Mouse (Mus musculus): ENCODE data around the gene Hnrnpl. TPM values are rescaled to one million over a fixed set of nuclear protein-coding genes. Genes with fewer than 3 reads are reported as not detected.

The Hnrnpl gene
- polyA plus RNA-seq, 1 experiment from 2014 or later = 265 TPM

- no peaks in the 10 kb centered on the region for H3K9me3 ChIP-seq (replicated peaks)
- H3K9ac ChIP-seq = no peak overlapping the region
- H3K4me1 ChIP-seq = no peaks in the 10 kb centered on the region
- WGBS = 65% methylated on average over 9 of the region's 9 CpGs
- no peak overlapping the region for H3K4me2 ChIP-seq
- ATAC-seq (replicated peaks; ENCODE audit: low FRiP score) = no peak
- H3K27me3 ChIP-seq = no peaks in the 10 kb centered on the region
- no peak overlapping the region for H3K4me3 ChIP-seq (replicated peaks)
- H3K36me3 ChIP-seq = no peaks in the 10 kb centered on the region
- no peak overlapping the region for H3K27ac ChIP-seq
Measured at GRCm38 (mm10) chr7:28838331-28838730, 30.0 kb downstream of the Hnrnpl start.

DNA sequence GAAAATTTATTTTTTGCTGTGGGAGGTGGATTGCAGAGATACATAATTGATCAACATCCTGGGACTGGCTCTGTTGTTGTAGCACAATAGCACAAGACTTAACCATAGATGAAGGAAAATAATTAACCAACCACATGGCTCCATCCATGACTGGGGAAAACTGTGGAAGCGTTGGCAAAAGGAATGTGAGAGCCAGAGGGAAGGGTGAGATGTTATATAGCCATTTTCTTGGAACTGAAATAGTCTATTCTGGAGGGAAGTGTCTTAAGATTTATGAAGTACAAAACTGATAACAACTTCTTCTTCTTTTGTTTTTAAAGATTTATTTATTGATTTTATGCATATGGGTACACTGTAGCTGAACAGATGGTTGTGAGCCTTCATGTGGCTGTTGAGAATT lies 38.9 kb downstream of the Hnrnpl start:
- peaks cover 8% of the 10 kb centered on the region; the same call in 1 of the 2 replicates for H3K4me1 ChIP-seq
- H3K9me3 ChIP-seq (replicated peaks) = no peaks in the 10 kb centered on the region
- 46% methylated on average over 1 of the region's 1 CpGs for WGBS
- no peak for ATAC-seq (replicated peaks; ENCODE audit: low FRiP score)
- no peak overlapping the region for H3K27ac ChIP-seq
- no peaks in the 10 kb centered on the region for H3K27me3 ChIP-seq
- no peak overlapping the region for H3K9ac ChIP-seq
- no peaks in the 10 kb centered on the region for H3K36me3 ChIP-seq
- no peak overlapping the region for H3K4me3 ChIP-seq (replicated peaks)
- H3K4me2 ChIP-seq = no peak overlapping the region

DNA sequence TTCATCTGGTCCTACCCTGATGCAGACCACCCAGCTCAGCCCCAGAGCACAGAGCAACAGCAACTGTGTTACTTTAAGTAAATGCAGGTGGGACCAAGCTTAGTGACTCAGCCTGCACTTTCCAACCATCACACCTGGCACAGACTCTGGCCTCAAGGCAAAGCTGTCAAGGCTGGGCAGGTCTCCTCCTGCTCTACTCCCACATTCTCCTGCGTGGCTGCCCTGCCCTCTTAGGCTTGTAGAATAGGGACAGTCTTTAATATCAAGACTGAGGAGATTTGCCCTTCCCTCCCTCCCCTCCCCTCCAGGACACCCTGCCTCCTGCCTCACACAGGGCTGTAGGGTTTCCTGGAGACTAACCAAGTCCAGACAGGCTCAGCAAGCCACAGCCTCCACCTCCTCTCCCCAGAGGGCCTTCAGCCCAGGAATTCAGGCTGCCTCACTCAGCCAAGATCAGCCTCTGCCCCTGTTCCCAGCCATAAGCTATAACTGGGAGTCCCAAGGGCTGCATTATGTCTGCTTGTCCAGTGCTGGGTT lies 41.4 kb downstream of the Hnrnpl start:
- Histone ChIP-seq H3K4me3 (replicated peaks) (no peak overlapping the region), H3K4me1 (peaks cover 8% of the 10 kb centered on the region; the same call in 1 of the 2 replicates), H3K36me3 (no peaks in the 10 kb centered on the region), H3K27ac (0 out of 2 replicates have a peak overlapping the region, but pooled peaks have one; percentile 29), H3K9ac (no peak overlapping the region), H3K27me3 (no peaks in the 10 kb centered on the region), H3K9me3 (replicated peaks) (no peaks in the 10 kb centered on the region), H3K4me2 (no peak overlapping the region)
- ATAC-seq (replicated peaks; ENCODE audit: low FRiP score) = no peak; the same call in 1 of the 2 replicates
- 29% methylated on average over 1 of the region's 1 CpGs for WGBS

DNA sequence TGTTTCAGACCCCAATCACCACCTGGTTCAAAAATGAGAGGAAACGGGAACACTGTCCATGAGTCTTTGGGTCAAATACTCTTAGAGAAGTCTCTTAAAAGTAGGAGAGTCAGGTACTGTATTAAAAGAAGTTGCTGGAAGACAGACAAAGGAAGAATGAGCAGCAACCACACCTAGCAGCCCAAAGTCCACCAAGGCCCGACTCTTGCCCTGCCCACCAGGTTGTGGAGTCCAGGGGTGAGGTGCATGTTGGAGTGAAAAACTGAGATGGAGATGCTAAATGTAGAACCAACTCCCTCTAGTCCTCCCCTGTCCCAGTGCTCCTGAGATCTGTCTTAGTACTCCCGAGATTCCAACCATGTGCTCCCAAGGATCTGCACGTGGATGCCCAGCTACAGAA lies 42.3 kb downstream of the Hnrnpl start:
- 67% methylated on average over 4 of the region's 4 CpGs for WGBS
- Histone ChIP-seq H3K9me3 (replicated peaks) (no peaks in the 10 kb centered on the region), H3K9ac (no peak overlapping the region), H3K27me3 (no peaks in the 10 kb centered on the region), H3K4me1 (peaks cover 8% of the 10 kb centered on the region; the same call in 1 of the 2 replicates), H3K4me2 (no peak overlapping the region), H3K36me3 (no peaks in the 10 kb centered on the region), H3K4me3 (replicated peaks) (no peak overlapping the region), H3K27ac (0 out of 2 replicates have a peak overlapping the region, but pooled peaks have one; percentile 29)
- ATAC-seq (replicated peaks; ENCODE audit: low FRiP score) = no peak

- H3K27ac ChIP-seq = no peak overlapping the region
- no peaks in the 10 kb centered on the region for H3K9me3 ChIP-seq (replicated peaks)
- no peak for ATAC-seq (replicated peaks; ENCODE audit: low FRiP score)
- 91% methylated on average over 2 of the region's 2 CpGs for WGBS
- H3K4me3 ChIP-seq (replicated peaks) = no peak overlapping the region
- H3K4me2 ChIP-seq = no peak overlapping the region
- no peaks in the 10 kb centered on the region for H3K36me3 ChIP-seq
- no peaks in the 10 kb centered on the region for H3K27me3 ChIP-seq
- H3K9ac ChIP-seq = no peak overlapping the region
- H3K4me1 ChIP-seq = peaks cover 9% of the 10 kb centered on the region
Measured at GRCm38 (mm10) chr7:28859953-28860352, 51.6 kb downstream of the Hnrnpl start.

GRCm38 (mm10) chr7:28860898-28861297 lies 52.6 kb downstream of the Hnrnpl start:
- no peak overlapping the region for H3K4me3 ChIP-seq (replicated peaks)
- H3K36me3 ChIP-seq = no peaks in the 10 kb centered on the region
- ATAC-seq (replicated peaks; ENCODE audit: low FRiP score) = no peak
- H3K4me1 ChIP-seq = peaks cover 14% of the 10 kb centered on the region
- H3K4me2 ChIP-seq = no peak overlapping the region
- 90% methylated on average over 6 of the region's 6 CpGs for WGBS
- no peak overlapping the region for H3K9ac ChIP-seq
- no peaks in the 10 kb centered on the region for H3K9me3 ChIP-seq (replicated peaks)
- H3K27ac ChIP-seq = no peak overlapping the region
- H3K27me3 ChIP-seq = no peaks in the 10 kb centered on the region

DNA sequence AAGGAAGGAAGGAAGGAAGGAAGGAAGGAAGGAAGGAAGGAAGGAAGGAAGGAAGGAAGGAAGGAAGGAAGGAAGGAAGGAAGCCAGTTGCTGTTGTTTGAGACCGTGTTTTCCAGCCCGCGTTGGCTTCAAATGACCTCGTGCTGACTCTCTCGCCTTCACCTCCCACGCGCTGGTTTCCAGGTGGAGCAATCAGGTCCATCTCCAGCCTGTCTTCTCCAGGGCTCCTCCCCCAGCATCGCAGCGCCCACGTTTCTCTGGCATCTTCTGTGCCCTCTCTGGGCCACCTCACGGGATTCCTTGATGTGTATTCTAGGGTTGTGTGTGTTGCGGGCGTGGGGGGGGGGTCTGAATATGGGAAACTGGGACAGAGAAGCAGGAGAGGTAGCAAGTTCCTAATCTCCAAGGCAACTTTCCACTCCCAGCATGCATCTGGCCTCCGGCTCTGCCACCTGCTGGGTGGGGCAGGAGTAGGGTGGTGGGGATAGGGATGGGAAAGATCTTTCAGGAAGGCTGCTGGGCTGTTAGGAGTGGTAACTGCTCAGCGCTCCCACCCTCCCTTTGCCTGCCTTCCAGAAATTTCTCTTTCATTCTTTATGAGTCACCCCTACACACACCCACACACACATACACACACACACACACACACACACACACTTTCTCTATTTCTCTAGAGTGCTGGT lies 54.6 kb downstream of the Hnrnpl start:
- Histone ChIP-seq H3K27me3 (no peaks in the 10 kb centered on the region), H3K27ac (no peak overlapping the region), H3K4me1 (peaks cover 29% of the 10 kb centered on the region), H3K9me3 (replicated peaks) (no peaks in the 10 kb centered on the region), H3K4me3 (replicated peaks) (no peak overlapping the region), H3K9ac (no peak overlapping the region), H3K36me3 (no peaks in the 10 kb centered on the region), H3K4me2 (no peak overlapping the region)
- no peak for ATAC-seq (replicated peaks; ENCODE audit: low FRiP score)
- 78% methylated on average over 15 of the region's 15 CpGs for WGBS

DNA sequence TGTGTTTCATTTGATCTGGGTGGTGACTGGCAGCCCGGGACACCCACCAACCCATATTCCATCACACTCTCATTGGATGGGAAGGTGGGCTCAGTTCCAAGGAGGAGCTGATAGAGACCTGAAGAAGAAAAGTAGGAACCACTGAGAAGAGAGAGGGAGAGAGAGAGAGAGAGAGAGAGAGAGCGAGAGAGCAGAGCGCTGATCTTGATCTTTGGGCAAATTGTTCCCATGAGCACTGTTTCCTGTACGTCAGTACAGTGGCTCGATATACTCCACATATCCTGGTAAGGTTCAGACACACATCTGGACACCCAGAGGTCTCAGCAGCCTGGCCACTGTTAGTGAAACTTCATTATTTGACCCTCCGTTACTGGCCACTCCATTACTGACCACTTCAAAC lies 55.2 kb downstream of the Hnrnpl start, which contains the start of gene Lgals7:
Gene Lgals7 (plus strand): TSS at position 314 of the 400 bp plus-strand sequence.
- Histone ChIP-seq H3K36me3 (no peaks in the 10 kb centered on the region), H3K27me3 (no peaks in the 10 kb centered on the region), H3K4me1 (peaks cover 29% of the 10 kb centered on the region), H3K9me3 (replicated peaks) (no peaks in the 10 kb centered on the region), H3K4me2 (no peak within 1 kb of the TSS), H3K4me3 (replicated peaks) (no peak within 1 kb of the TSS), H3K9ac (no peak within 1 kb of the TSS), H3K27ac (no peak within 1 kb of the TSS)
- WGBS = 82% methylated on average over 6 of the region's 6 CpGs
- ATAC-seq (replicated peaks; ENCODE audit: low FRiP score) = no peak

DNA sequence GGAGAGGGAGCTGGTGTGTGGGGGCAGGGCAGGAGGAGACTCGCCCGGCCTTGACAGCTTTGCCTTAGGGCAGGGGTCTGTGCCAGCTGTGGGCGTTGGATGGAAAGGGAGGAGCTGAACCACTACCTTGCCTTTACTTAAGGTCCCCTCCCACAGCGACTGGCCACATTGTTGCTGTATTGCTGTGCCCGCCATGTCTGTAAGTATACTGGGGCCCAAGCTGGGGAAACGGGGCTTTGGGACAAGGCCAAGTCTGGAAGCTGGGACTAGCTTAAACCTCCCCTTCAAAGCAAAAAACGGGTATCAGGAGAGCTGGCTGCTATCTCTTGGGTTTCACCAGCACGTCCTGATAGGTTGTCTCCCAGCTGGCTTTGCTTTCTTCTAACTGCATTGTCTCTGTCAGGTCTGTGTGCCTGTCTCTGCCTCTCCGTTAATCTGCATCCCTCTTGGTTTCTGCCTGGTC lies 56.0 kb downstream of the Hnrnpl start:
- Histone ChIP-seq H3K36me3 (no peaks in the 10 kb centered on the region), H3K9me3 (replicated peaks) (no peaks in the 10 kb centered on the region), H3K9ac (no peak overlapping the region), H3K27ac (no peak overlapping the region), H3K4me2 (no peak overlapping the region), H3K27me3 (no peaks in the 10 kb centered on the region), H3K4me1 (peaks cover 29% of the 10 kb centered on the region), H3K4me3 (replicated peaks) (no peak overlapping the region)
- 45% methylated on average over 9 of the region's 9 CpGs for WGBS
- ATAC-seq (replicated peaks; ENCODE audit: low FRiP score) = no peak

DNA sequence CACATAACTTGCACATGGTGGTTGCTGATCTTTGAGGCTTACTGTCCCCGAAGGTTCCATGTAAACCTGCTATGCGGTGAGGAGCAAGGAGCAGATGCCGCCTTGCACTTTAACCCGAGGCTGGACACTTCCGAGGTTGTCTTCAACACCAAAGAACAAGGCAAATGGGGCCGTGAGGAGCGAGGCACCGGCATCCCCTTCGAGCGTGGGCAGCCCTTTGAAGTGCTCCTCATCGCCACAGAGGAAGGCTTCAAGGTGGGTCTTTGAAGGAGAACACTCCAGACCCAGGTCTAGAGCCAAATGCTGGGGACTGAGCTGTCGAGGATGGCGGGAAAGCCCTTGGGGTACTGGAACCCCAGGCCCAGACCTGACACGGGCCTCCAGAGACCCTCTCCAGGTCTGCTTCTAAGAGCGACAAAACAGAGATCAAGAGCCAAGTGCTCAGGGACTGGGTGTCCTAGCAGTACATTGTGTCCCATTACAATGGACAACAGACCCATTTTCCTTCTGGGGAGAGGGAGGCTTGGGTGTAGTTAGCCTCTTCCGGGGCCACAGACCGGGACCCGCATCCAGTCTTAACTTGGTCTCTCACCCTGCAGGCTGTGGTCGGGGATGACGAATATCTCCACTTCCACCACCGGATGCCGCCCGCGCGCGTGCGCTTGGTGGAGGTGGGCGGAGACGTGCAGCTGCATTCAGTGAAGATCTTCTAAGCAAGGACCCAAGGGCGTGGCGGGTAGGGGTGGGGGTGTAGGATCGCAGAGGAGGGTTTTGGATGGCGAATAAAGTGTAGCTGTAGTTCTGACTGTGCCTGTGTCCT lies 57.4 kb downstream of the Hnrnpl start:
- H3K4me3 ChIP-seq (replicated peaks) = peak overlapping the region; percentile 27
- H3K9me3 ChIP-seq (replicated peaks) = no peaks in the 10 kb centered on the region
- ATAC-seq (replicated peaks; ENCODE audit: low FRiP score) = peak; percentile 69; the same call in 1 of the 2 replicates
- no peaks in the 10 kb centered on the region for H3K27me3 ChIP-seq
- H3K4me1 ChIP-seq = peaks cover 29% of the 10 kb centered on the region
- WGBS = 31% methylated on average over 33 of the region's 33 CpGs
- H3K36me3 ChIP-seq = no peaks in the 10 kb centered on the region
- H3K27ac ChIP-seq = no peak overlapping the region
- H3K9ac ChIP-seq = no peak overlapping the region; the same call in 1 of the 2 replicates
- H3K4me2 ChIP-seq = peak overlapping the region; percentile 54

DNA sequence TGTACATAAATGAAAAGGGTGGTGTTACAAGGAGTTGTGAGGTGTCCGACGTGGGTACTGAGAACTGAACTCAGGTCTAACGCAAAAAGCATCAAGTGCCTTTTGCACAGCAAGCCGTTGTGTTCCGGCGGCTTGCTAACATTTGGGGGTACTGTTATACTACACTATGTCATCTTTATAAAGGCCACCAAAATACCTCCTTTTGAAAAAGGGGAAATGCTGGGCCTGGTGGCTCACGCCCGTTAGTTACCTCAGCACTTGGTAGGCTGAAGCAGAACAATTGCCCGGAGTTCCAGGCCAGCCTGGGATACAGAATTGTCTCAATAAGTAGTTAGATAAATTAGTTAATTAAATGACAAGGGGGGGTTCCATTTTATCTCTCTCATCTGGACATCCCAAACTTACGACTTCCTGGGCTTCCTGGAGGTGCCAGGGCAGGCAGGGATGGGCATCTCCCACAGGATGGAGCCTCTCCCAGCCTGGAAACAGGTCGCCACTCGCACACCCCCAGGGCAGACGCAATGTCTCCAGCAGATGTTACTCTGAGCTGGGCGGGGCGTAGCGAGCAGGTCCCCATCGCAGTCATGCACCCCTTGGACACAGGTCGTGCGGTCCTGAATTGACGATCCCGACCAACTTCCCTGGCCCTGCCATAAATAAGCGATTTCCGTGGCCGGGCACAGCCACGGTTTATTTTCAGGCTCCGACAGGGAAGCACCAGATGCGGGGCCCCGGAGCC lies 58.6 kb downstream of the Hnrnpl start:
- 89% methylated on average over 28 of the region's 28 CpGs for WGBS
- Histone ChIP-seq H3K4me1 (peaks cover 29% of the 10 kb centered on the region), H3K4me3 (replicated peaks) (no peak overlapping the region), H3K36me3 (no peaks in the 10 kb centered on the region), H3K27me3 (no peaks in the 10 kb centered on the region), H3K27ac (no peak overlapping the region), H3K4me2 (no peak overlapping the region), H3K9me3 (replicated peaks) (no peaks in the 10 kb centered on the region), H3K9ac (no peak overlapping the region)
- no peak for ATAC-seq (replicated peaks; ENCODE audit: low FRiP score)
